Mouse (Mus musculus) CH12.LX (cell line): ENCODE data around the gene Cldn18. TPM values are rescaled to one million over a fixed set of nuclear protein-coding genes. Genes with fewer than 3 reads are reported as not detected.

ENCODE experiments used
- DNase-seq: peaks from one replicate; pipeline ENCODE4 v3.0.0-alpha.2; 2013; ENCODE audit errors: extremely low read depth
- H3K27ac ChIP-seq: 2 replicates; pipeline ENCODE4 v1.5.1; 2012; ENCODE audit warnings: low read depth, mild to moderate bottlenecking, control low read depth, moderate library complexity; ENCODE audit not compliant: insufficient read depth
- H3K27me3 ChIP-seq: replicated peaks from 2 replicates; pipeline ENCODE3; 2012; ENCODE audit warnings: inconsistent platforms
- H3K36me3 ChIP-seq, 2 experiments: replicated peaks in 1 of 2; 2 replicates each; pipeline versions ENCODE3 to v1.6.1; 2012; ENCODE audit warnings: inconsistent platforms in 1 of 2, low read length in 1 of 2, mild to moderate bottlenecking in 1 of 2, mixed read lengths in 1 of 2, moderate library complexity in 1 of 2; ENCODE audit not compliant: control insufficient read depth in 1 of 2, insufficient read depth in 1 of 2
- H3K4me1 ChIP-seq, 2 experiments: 2 replicates each; pipeline ENCODE4 v1.6.1; 2012; ENCODE audit warnings: inconsistent platforms in 1 of 2, moderate library complexity in 1 of 2; ENCODE audit not compliant: insufficient read depth in 2 of 2, control insufficient read depth in 1 of 2
- H3K4me2 ChIP-seq: 2 replicates; pipeline ENCODE4 v1.6.1; 2012; ENCODE audit warnings: low read depth, mild to moderate bottlenecking, control low read depth; ENCODE audit not compliant: poor library complexity, insufficient read depth, severe bottlenecking
- H3K4me3 ChIP-seq, 3 experiments: fragments of 150-350 bp in 1 of 3; sonication (generic) in 1 of 3; replicated peaks in 1 of 3; 2 replicates each; pipeline versions ENCODE3 to v1.5.1; 2011 to 2012; ENCODE audit warnings: low read depth in 2 of 3, low read length in 2 of 3, mild to moderate bottlenecking in 2 of 3, moderate library complexity in 2 of 3, control low read depth in 1 of 3, improper control_type of control experiment in 1 of 3, inconsistent platforms in 1 of 3, mixed read lengths in 1 of 3; ENCODE audit not compliant: poor library complexity in 1 of 3
- H3K79me2 ChIP-seq: replicated peaks from 2 replicates; pipeline ENCODE4 v1.6.1; 2012; ENCODE audit warnings: mild to moderate bottlenecking, moderate library complexity; ENCODE audit not compliant: control insufficient read depth, poor library complexity, insufficient read depth, severe bottlenecking; ENCODE audit errors: extremely low read depth
- H3K9ac ChIP-seq: 2 replicates; pipeline ENCODE4 v1.6.1; 2012; ENCODE audit warnings: low read depth, mild to moderate bottlenecking, control low read depth, moderate library complexity; ENCODE audit not compliant: insufficient read depth
- H3K9me3 ChIP-seq: replicated peaks from 2 replicates; pipeline ENCODE3; 2012; ENCODE audit warnings: low read length, inconsistent platforms, mixed read lengths
- BHLHE40 ChIP-seq: IDR thresholded peaks from 2 replicates; pipeline ENCODE4 v1.6.1; 2011; ENCODE audit warnings: mild to moderate bottlenecking, low read depth, low read length, improper control_type of control experiment
- CHD1 ChIP-seq: IDR thresholded peaks from 2 replicates; pipeline ENCODE4 v1.6.1; 2012; ENCODE audit warnings: low read depth, low read length, improper control_type of control experiment, inconsistent platforms
- CTCF ChIP-seq, 2 experiments: IDR thresholded peaks in 1 of 2; conservative IDR thresholded peaks in 1 of 2; 2 replicates each; pipeline ENCODE4 v1.5.1; 2011 to 2012; ENCODE audit warnings: low read depth in 2 of 2, low read length in 2 of 2, improper control_type of control experiment in 1 of 2, inconsistent platforms in 1 of 2, mild to moderate bottlenecking in 1 of 2, moderate library complexity in 1 of 2
- E2F4 ChIP-seq: IDR thresholded peaks from 2 replicates; pipeline ENCODE4 v1.6.1; 2011; ENCODE audit warnings: low read depth, low read length, improper control_type of control experiment; ENCODE audit not compliant: insufficient replicate concordance
- EP300 ChIP-seq: IDR thresholded peaks from 2 replicates; pipeline ENCODE4 v1.6.1; 2011; ENCODE audit warnings: low read length, improper control_type of control experiment
- ETS1 ChIP-seq: conservative IDR thresholded peaks from 2 replicates; pipeline ENCODE4 v1.6.1; 2012; ENCODE audit warnings: low read depth, mild to moderate bottlenecking, inconsistent platforms, low read length, improper control_type of control experiment, moderate library complexity
- GABPA ChIP-seq: IDR thresholded peaks from 2 replicates; pipeline ENCODE4 v1.6.1; 2012; ENCODE audit warnings: low read depth, low read length, improper control_type of control experiment, inconsistent platforms; ENCODE audit not compliant: insufficient replicate concordance
- KAT2A ChIP-seq: IDR thresholded peaks from 2 replicates; pipeline ENCODE4 v1.6.1; 2012; ENCODE audit warnings: low read length, improper control_type of control experiment, inconsistent platforms; ENCODE audit not compliant: insufficient replicate concordance
- MAX ChIP-seq: IDR thresholded peaks from 2 replicates; pipeline ENCODE4 v1.6.1; 2011; ENCODE audit warnings: low read length, improper control_type of control experiment
- MAZ ChIP-seq: IDR thresholded peaks from 2 replicates; pipeline ENCODE4 v1.6.1; 2012; ENCODE audit warnings: low read depth, mild to moderate bottlenecking, inconsistent platforms, low read length, improper control_type of control experiment, moderate library complexity
- MEF2A ChIP-seq: IDR thresholded peaks from 2 replicates; pipeline ENCODE4 v1.6.1; 2014; ENCODE audit warnings: low read depth, mild to moderate bottlenecking, inconsistent platforms, low read length, improper control_type of control experiment, borderline replicate concordance
- MXI1 ChIP-seq: IDR thresholded peaks from 2 replicates; pipeline ENCODE4 v1.6.1; 2011; ENCODE audit warnings: mild to moderate bottlenecking, low read depth, low read length, improper control_type of control experiment
- MYC ChIP-seq: IDR thresholded peaks from 2 replicates; pipeline ENCODE4 v1.6.1; 2011; ENCODE audit warnings: low read depth, mild to moderate bottlenecking, improper control_type of control experiment, low read length
- NELFE ChIP-seq: IDR thresholded peaks from 2 replicates; pipeline ENCODE4 v1.6.1; 2011; ENCODE audit warnings: low read depth, low read length, improper control_type of control experiment
- RAD21 ChIP-seq: IDR thresholded peaks from 2 replicates; pipeline ENCODE4 v1.6.1; 2011; ENCODE audit warnings: low read depth, mild to moderate bottlenecking, low read length, improper control_type of control experiment, moderate library complexity
- RCOR1 ChIP-seq: conservative IDR thresholded peaks from 2 replicates; pipeline ENCODE4 v1.6.1; 2012; ENCODE audit warnings: low read depth, mild to moderate bottlenecking, inconsistent platforms, low read length, improper control_type of control experiment
- SIN3A ChIP-seq: IDR thresholded peaks from 2 replicates; pipeline ENCODE4 v1.6.1; 2012; ENCODE audit warnings: low read length, improper control_type of control experiment, inconsistent platforms
- SMC3 ChIP-seq: IDR thresholded peaks from 2 replicates; pipeline ENCODE4 v1.6.1; 2011; ENCODE audit warnings: low read depth, low read length, improper control_type of control experiment
- TBP ChIP-seq: conservative IDR thresholded peaks from 2 replicates; pipeline ENCODE4 v1.6.1; 2011; ENCODE audit warnings: low read depth, low read length, improper control_type of control experiment
- USF1 ChIP-seq: IDR thresholded peaks from 2 replicates; pipeline ENCODE4 v1.6.1; 2014; ENCODE audit warnings: low read depth, mild to moderate bottlenecking, inconsistent platforms, low read length, improper control_type of control experiment
- USF2 ChIP-seq: conservative IDR thresholded peaks from 2 replicates; pipeline ENCODE4 v1.6.1; 2011; ENCODE audit warnings: low read depth, low read length, improper control_type of control experiment
- ZMIZ1 ChIP-seq: IDR thresholded peaks from 2 replicates; pipeline ENCODE4 v1.6.1; 2012; ENCODE audit warnings: low read depth, mild to moderate bottlenecking, inconsistent platforms, low read length, improper control_type of control experiment
- ZNF384 ChIP-seq: IDR thresholded peaks from 2 replicates; pipeline ENCODE4 v1.6.1; 2012; ENCODE audit warnings: low read depth, low read length, improper control_type of control experiment, inconsistent platforms
- dilution Hi-C: fragments of 300-500 bp; cut with MboI; formaldehyde crosslinking; loops from 2 replicates; pipeline ENCODE4 v1.14.3; 2020; ENCODE audit warnings: low sequenced_read_pairs; ENCODE audit not compliant: extremely low pct_unique_long_range_greater_than_20kb, extremely low pct_ligation_motif_present
- in situ Hi-C: fragments of 300-500 bp; cut with MboI; formaldehyde crosslinking; loops from 3 replicates; pipeline ENCODE4 v1.14.3; 2019; ENCODE audit warnings: low sequenced_read_pairs, low pct_ligation_motif_present, low pct_unique_long_range_greater_than_20kb, mixed read lengths
- polyA plus RNA-seq: library from polyadenylated mRNA; unstranded; fragments of >175 nt; gene quantifications from 2 replicates; pipeline ENCODE4 v1.2.1, GENCODE M21; 2012; ENCODE audit warnings: low read depth; ENCODE audit not compliant: insufficient read length
- total RNA-seq, 2 experiments: library from RNA; depleted of rRNA; stranded (reverse); fragments of 300-350 nt in 1 of 2; fragments of >200 nt in 1 of 2; gene quantifications; 2 replicates each; pipeline ENCODE4 v1.2.3; 2012 to 2014

The Cldn18 gene
- total and polyA plus RNA-seq, 3 experiments = not detected

DNA sequence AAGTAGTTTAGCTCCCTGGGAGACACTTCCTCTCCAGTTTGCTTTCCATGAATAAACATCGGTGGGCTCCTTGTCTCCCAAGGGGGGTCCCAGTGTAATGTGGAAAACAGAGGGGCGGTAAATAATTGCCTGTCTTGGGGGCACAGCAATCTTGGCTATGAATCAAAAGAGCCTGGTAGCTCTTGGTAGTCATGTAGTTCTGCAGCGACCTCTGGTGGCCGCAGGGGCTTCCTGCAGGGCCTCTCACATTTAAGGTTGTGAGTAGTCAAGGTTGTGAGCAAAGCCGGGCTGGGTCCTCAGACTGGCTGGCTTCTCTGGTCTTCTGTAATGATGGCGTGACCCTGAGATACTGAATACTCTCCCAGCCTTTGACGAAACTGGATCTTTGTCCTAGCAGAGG is 54.7 kb downstream of the Cldn18 start:
- Histone ChIP-seq H3K4me3 (no peak overlapping the region), H3K4me1 (peaks cover 0 to 5% of the 10 kb centered on the region in 2 experiments; a peak in 1 of 4 replicates), H3K36me3 (no peaks in the 10 kb centered on the region), H3K9me3 (no peaks in the 10 kb centered on the region), H3K79me2 (no peaks in the 10 kb centered on the region)
- dilution Hi-C loops = no loop called here
- TF ChIP-seq CTCF (conservative IDR thresholded peaks at IDR 0.05 in 1 of 2, IDR thresholded peaks at IDR 0.05 in 1 of 2; ENCODE audit: low read depth in 2 of 2, low read length in 2 of 2) (peak; percentile 71 to 77), EP300 (no peak), MEF2A (no peak), NELFE (no peak), RAD21 (peak; percentile 66), SMC3 (peak; percentile 46), USF2 (no peak)
- TF ChIP-seq, all 38 proteins: peak for 3
- Histone ChIP-seq H3K27ac (no peak overlapping the region), H3K27me3 (peaks cover 23% of the 10 kb centered on the region), H3K9ac (no peak overlapping the region), H3K4me2 (no peak overlapping the region)
- DNase-seq = peak; percentile 70
- in situ Hi-C loops = loop anchor here (10.0 kb wide), 1 partner anchor 208 kb away; the partner anchor contains the start of gene Nme9

- Histone ChIP-seq H3K27ac (no peak overlapping the region), H3K4me3 (no peak overlapping the region), H3K27me3 (peaks cover 26% of the 10 kb centered on the region), H3K36me3 (no peaks in the 10 kb centered on the region), H3K9me3 (no peaks in the 10 kb centered on the region), H3K9ac (no peak overlapping the region), H3K4me1 (peaks cover 0 to 5% of the 10 kb centered on the region in 2 experiments; a peak in 1 of 4 replicates), H3K4me2 (no peak overlapping the region), H3K79me2 (no peaks in the 10 kb centered on the region)
- in situ Hi-C loops = loop anchor here (10.0 kb wide), 1 partner anchor 207 kb away; the partner anchor contains the start of gene Nme9
- no peak for DNase-seq
- TF ChIP-seq BHLHE40 = no peak
- TF ChIP-seq MAZ = no peak
- no peak for TF ChIP-seq E2F4
- no peak for TF ChIP-seq ETS1
- TF ChIP-seq GABPA = no peak
- TF ChIP-seq MEF2A = no peak
- no peak for TF ChIP-seq MXI1
- TF ChIP-seq MYC = no peak
- no peak for TF ChIP-seq SIN3A
- TF ChIP-seq USF1 = no peak
- no peak for TF ChIP-seq CTCF (conservative IDR thresholded peaks at IDR 0.05 in 1 of 2, IDR thresholded peaks at IDR 0.05 in 1 of 2; ENCODE audit: low read depth in 2 of 2, low read length in 2 of 2)
- TF ChIP-seq TBP = no peak
- TF ChIP-seq ZNF384 = no peak
- TF ChIP-seq KAT2A = no peak
- TF ChIP-seq CHD1 = no peak
- no peak for TF ChIP-seq ZMIZ1
- no peak for TF ChIP-seq SMC3
- TF ChIP-seq RCOR1 = no peak
- TF ChIP-seq MAX = no peak
- no peak for TF ChIP-seq EP300
- dilution Hi-C loops = no loop called here
Measured at GRCm38 (mm10) chr9:99661606-99662166, 55.4 kb downstream of the Cldn18 start.
